8 mouse cellular contexts compared by ENCODE assay signal in genomic region chr7:126862147-126862784, GRCm38 (mm10). TPM values are rescaled to one million over a fixed set of nuclear protein-coding genes. Genes with fewer than 3 reads are reported as not detected.
A peak's percentile ranks its signal among the peaks of the same experiment; 100 is the strongest.
DNase-seq lines count a peak whose midpoint lies in the region; ATAC-seq and TF ChIP-seq lines count a peak whose summit lies in the region.

Gene Ino80e (minus strand): TSS chr7:126862377.

- DNase-seq in CH12.LX (ENCODE audit: extremely low read depth): peak; percentile 97
- DNase-seq in c-Kit-positive CD71-positive TER-119-negative erythroid progenitor cells, embryonic 14.5 days (ENCODE audit: low read depth): peak; percentile 94
- peak; percentile 95 for DNase-seq in heart, postnatal 0 days (ENCODE audit: low spot score)
- DNase-seq in kidney, postnatal 4 days: peak; percentile 97 to 98

- no peak for TF ChIP-seq CTCF in CH12.LX (conservative IDR thresholded peaks at IDR 0.05 in 1 of 2, IDR thresholded peaks at IDR 0.05 in 1 of 2; ENCODE audit: low read depth in 2 of 2, low read length in 2 of 2)
- no peak for TF ChIP-seq CTCF in heart, postnatal 0 days (IDR thresholded peaks at IDR 0.05; ENCODE audit: low read depth)
- TF ChIP-seq CTCF in testis, adult 2 months (IDR thresholded peaks at IDR 0.05; ENCODE audit: control insufficient read depth, insufficient read depth, insufficient replicate concordance, low read depth, low read length): no peak

- H3K36me3 ChIP-seq in CH12.LX (replicated peaks in 1 of 2; ENCODE audit: control insufficient read depth in 1 of 2, insufficient read depth in 1 of 2, low read length in 1 of 2): peaks cover 55 to 73% of the 10 kb centered on the region in 2 experiments
- H3K36me3 ChIP-seq in forebrain, embryonic 12.5 days (replicated peaks): peaks cover 65% of the 10 kb centered on the region
- H3K36me3 ChIP-seq in heart, postnatal 0 days (replicated peaks; ENCODE audit: control insufficient read depth, insufficient read depth, low read length): peaks cover 59% of the 10 kb centered on the region
- H3K36me3 ChIP-seq in liver, embryonic 16.5 days (ENCODE audit: control insufficient read depth, insufficient read depth): peaks cover 32% of the 10 kb centered on the region
- peaks cover 59% of the 10 kb centered on the region for H3K36me3 ChIP-seq in neural tube, embryonic 13.5 days
- H3K36me3 ChIP-seq in testis, adult 2 months (ENCODE audit: control insufficient read depth, insufficient read depth, low read length): peaks cover 7% of the 10 kb centered on the region

- peak; percentile 72 for ATAC-seq in forebrain, embryonic 12.5 days (ENCODE audit: low FRiP score)
- peak; percentile 84 for ATAC-seq in heart, postnatal 0 days (ENCODE audit: insufficient read depth, low read depth)
- peak; percentile 75 for ATAC-seq in liver, embryonic 16.5 days (ENCODE audit: low read depth)
- peak; percentile 76 for ATAC-seq in neural tube, embryonic 13.5 days (ENCODE audit: low read depth)

- WGBS in forebrain, embryonic 12.5 days: under 1% methylated on average over 41 of the region's 41 CpGs
- under 1% methylated on average over 41 of the region's 41 CpGs for WGBS in heart, postnatal 0 days
- WGBS in liver, embryonic 16.5 days (ENCODE audit: insufficient replicate concordance): under 1% methylated on average over 41 of the region's 41 CpGs
- WGBS in neural tube, embryonic 13.5 days: under 1% methylated on average over 41 of the region's 41 CpGs

- no peak for TF ChIP-seq EP300 in CH12.LX (IDR thresholded peaks at IDR 0.05; ENCODE audit: low read length)
- peak; percentile 63; the same call in 1 of the 2 replicates for TF ChIP-seq EP300 in heart, postnatal 0 days (IDR thresholded peaks at IDR 0.05; ENCODE audit: low read depth)

- H3K9me3 ChIP-seq in CH12.LX (replicated peaks; ENCODE audit: low read length): no peaks in the 10 kb centered on the region
- no peaks in the 10 kb centered on the region for H3K9me3 ChIP-seq in forebrain, embryonic 12.5 days
- no peaks in the 10 kb centered on the region for H3K9me3 ChIP-seq in heart, postnatal 0 days (replicated peaks; ENCODE audit: control insufficient read depth, low read length)
- H3K9me3 ChIP-seq in liver, embryonic 16.5 days (replicated peaks; ENCODE audit: control insufficient read depth, low read length): no peaks in the 10 kb centered on the region
- H3K9me3 ChIP-seq in neural tube, embryonic 13.5 days: no peaks in the 10 kb centered on the region

- peaks cover 32% of the 10 kb centered on the region for H3K79me2 ChIP-seq in CH12.LX (replicated peaks; ENCODE audit: control insufficient read depth, extremely low read depth, insufficient read depth, poor library complexity, severe bottlenecking)

- H3K27ac ChIP-seq in CH12.LX (ENCODE audit: insufficient read depth, low read depth): peak within 1 kb of the TSS; percentile 39
- H3K27ac ChIP-seq in forebrain, embryonic 12.5 days: peak within 1 kb of the TSS; percentile 80
- peak within 1 kb of the TSS; percentile 62; the same call in 1 of the 2 replicates for H3K27ac ChIP-seq in heart, postnatal 0 days (ENCODE audit: low read depth)
- H3K27ac ChIP-seq in liver, embryonic 16.5 days (ENCODE audit: low read length): peak within 1 kb of the TSS; percentile 76
- H3K27ac ChIP-seq in neural tube, embryonic 13.5 days (replicated peaks): peak within 1 kb of the TSS; percentile 84
- peak within 1 kb of the TSS; percentile 98 for H3K27ac ChIP-seq in testis, adult 2 months (ENCODE audit: control insufficient read depth, insufficient read depth, low read depth, low read length)

- H3K27me3 ChIP-seq in CH12.LX (replicated peaks): no peaks in the 10 kb centered on the region
- H3K27me3 ChIP-seq in forebrain, embryonic 12.5 days: no peaks in the 10 kb centered on the region
- H3K27me3 ChIP-seq in heart, postnatal 0 days (ENCODE audit: control insufficient read depth, insufficient read depth, low read length): no peaks in the 10 kb centered on the region
- no peaks in the 10 kb centered on the region for H3K27me3 ChIP-seq in liver, embryonic 16.5 days (ENCODE audit: control insufficient read depth, insufficient read depth, low read depth, low read length)
- H3K27me3 ChIP-seq in neural tube, embryonic 13.5 days: no peaks in the 10 kb centered on the region
- H3K27me3 ChIP-seq in testis, adult 2 months (ENCODE audit: control insufficient read depth, insufficient read depth, low read length): no peaks in the 10 kb centered on the region

- peak within 1 kb of the TSS; percentile 78 for H3K4me2 ChIP-seq in CH12.LX (ENCODE audit: insufficient read depth, low read depth, poor library complexity, severe bottlenecking)
- H3K4me2 ChIP-seq in forebrain, embryonic 12.5 days: peak within 1 kb of the TSS; percentile 84
- H3K4me2 ChIP-seq in heart, postnatal 0 days (ENCODE audit: low read depth, low read length): peak within 1 kb of the TSS; percentile 70
- peak within 1 kb of the TSS; percentile 98 for H3K4me2 ChIP-seq in liver, embryonic 16.5 days (ENCODE audit: low read depth, low read length)
- H3K4me2 ChIP-seq in neural tube, embryonic 13.5 days: peak within 1 kb of the TSS; percentile 89

- TF ChIP-seq POLR2A in CH12.LX (IDR thresholded peaks at IDR 0.05; ENCODE audit: low read depth, low read length): peak; percentile 31; the same call in 1 of the 2 replicates
- TF ChIP-seq POLR2A in testis, adult 2 months (IDR thresholded peaks at IDR 0.05; ENCODE audit: control insufficient read depth, low read depth, low read length): peak; percentile 12

- peak within 1 kb of the TSS; percentile 84 to 87 (median 85) for H3K4me3 ChIP-seq in CH12.LX (replicated peaks in 1 of 3; ENCODE audit: low read depth in 2 of 3, low read length in 2 of 3, poor library complexity in 1 of 3)
- H3K4me3 ChIP-seq in forebrain, embryonic 12.5 days (replicated peaks): peak within 1 kb of the TSS; percentile 65
- H3K4me3 ChIP-seq in heart, postnatal 0 days (ENCODE audit: low read depth, low read length): peak within 1 kb of the TSS; percentile 73
- peak within 1 kb of the TSS; percentile 73 for H3K4me3 ChIP-seq in liver, embryonic 16.5 days (ENCODE audit: low read depth, low read length)
- H3K4me3 ChIP-seq in neural tube, embryonic 13.5 days: peak within 1 kb of the TSS; percentile 64
- H3K4me3 ChIP-seq in testis, adult 2 months (ENCODE audit: control insufficient read depth, low read depth, low read length): peak within 1 kb of the TSS; percentile 94

- in situ Hi-C loops in CH12.LX (cut with MboI; ENCODE audit: low pct_ligation_motif_present, low pct_unique_long_range_greater_than_20kb, low sequenced_read_pairs): no loop called here

- H3K4me1 ChIP-seq in CH12.LX (ENCODE audit: control insufficient read depth in 1 of 2, insufficient read depth in 2 of 2): peaks cover 5 to 51% of the 10 kb centered on the region in 2 experiments
- peaks cover 33% of the 10 kb centered on the region for H3K4me1 ChIP-seq in forebrain, embryonic 12.5 days
- H3K4me1 ChIP-seq in heart, postnatal 0 days (ENCODE audit: control insufficient read depth, insufficient read depth): peaks cover 16% of the 10 kb centered on the region
- peaks cover 22% of the 10 kb centered on the region for H3K4me1 ChIP-seq in liver, embryonic 16.5 days (ENCODE audit: control insufficient read depth, low read depth, low read length)
- peaks cover 31% of the 10 kb centered on the region for H3K4me1 ChIP-seq in neural tube, embryonic 13.5 days (replicated peaks)
- no peaks in the 10 kb centered on the region; the same call in none of the 2 replicates for H3K4me1 ChIP-seq in testis, adult 2 months (ENCODE audit: control insufficient read depth, insufficient read depth, low read length)

- H3K9ac ChIP-seq in CH12.LX (ENCODE audit: insufficient read depth, low read depth): peak within 1 kb of the TSS; percentile 93
- peak within 1 kb of the TSS; percentile 71 for H3K9ac ChIP-seq in forebrain, embryonic 12.5 days
- H3K9ac ChIP-seq in heart, postnatal 0 days (replicated peaks; ENCODE audit: low read depth, low read length): peak within 1 kb of the TSS; percentile 62
- peak within 1 kb of the TSS; percentile 75 for H3K9ac ChIP-seq in liver, embryonic 16.5 days (ENCODE audit: low read depth, low read length)
- H3K9ac ChIP-seq in neural tube, embryonic 13.5 days: peak within 1 kb of the TSS; percentile 77

- dilution Hi-C loops in CH12.LX (cut with MboI; ENCODE audit: extremely low pct_ligation_motif_present, extremely low pct_unique_long_range_greater_than_20kb, low sequenced_read_pairs): no loop called here

- TF ChIP-seq RAD21 in CH12.LX (IDR thresholded peaks at IDR 0.05; ENCODE audit: low read depth, low read length): no peak

TF ChIP-seq in CH12.LX, 34 proteins besides CTCF, POLR2A, EP300 and RAD21 (continues in another document):
- TF ChIP-seq RCOR1 (conservative IDR thresholded peaks at IDR 0.05; ENCODE audit: low read depth, low read length): no peak
- TF ChIP-seq ZKSCAN1 (IDR thresholded peaks at IDR 0.05; ENCODE audit: borderline replicate concordance, low read depth, low read length): no peak
- no peak for TF ChIP-seq CHD2 (IDR thresholded peaks at IDR 0.05; ENCODE audit: low read length)
- peak; percentile 32; the same call in 1 of the 2 replicates for TF ChIP-seq USF2 (conservative IDR thresholded peaks at IDR 0.05; ENCODE audit: low read depth, low read length)
- peak; percentile 96 for TF ChIP-seq MAX (IDR thresholded peaks at IDR 0.05; ENCODE audit: low read length)
- peak; percentile 99 for TF ChIP-seq MYC (IDR thresholded peaks at IDR 0.05; ENCODE audit: low read depth, low read length)
- peak; percentile 72 for TF ChIP-seq BHLHE40 (IDR thresholded peaks at IDR 0.05; ENCODE audit: low read depth, low read length)
- peak; percentile 58; the same call in 1 of the 2 replicates for TF ChIP-seq NELFE (IDR thresholded peaks at IDR 0.05; ENCODE audit: low read depth, low read length)
- peak; percentile 75 for TF ChIP-seq TCF12 (IDR thresholded peaks at IDR 0.05; ENCODE audit: low read depth, low read length)
- TF ChIP-seq TBP (conservative IDR thresholded peaks at IDR 0.05; ENCODE audit: low read depth, low read length): peak; percentile 68; the same call in 1 of the 2 replicates
- TF ChIP-seq ZNF384 (IDR thresholded peaks at IDR 0.05; ENCODE audit: low read depth, low read length): peak; percentile 78
- no peak for TF ChIP-seq ZMIZ1 (IDR thresholded peaks at IDR 0.05; ENCODE audit: low read depth, low read length)

RNA-seq across cellular contexts. Expression of gene Ino80e, which starts in this region (rescaled TPM):
- total RNA-seq in CH12.LX (2012; rRNA removed): 73.9 and 109 TPM in 2 replicates
- total RNA-seq in CH12.LX (2014; rRNA removed): 73.6 and 78.4 TPM in 2 replicates
- 216 and 243 TPM in 2 replicates for polyA plus RNA-seq in CH12.LX (2012; ENCODE audit: insufficient read length, low read depth)
- 96.5 and 108 TPM in 2 replicates for polyA plus RNA-seq in forebrain, embryonic 12.5 days (2016; fragmentation: Nextera tagmentation; extraction: Ambion mirVana)
- 16.6 and 29.5 TPM in 2 replicates for total RNA-seq in heart, postnatal 0 days (2014; rRNA removed; ENCODE audit: low replicate concordance)
- 35.8 and 37.0 TPM in 2 replicates for polyA plus RNA-seq in heart, postnatal 0 days (2015; fragmentation: Nextera tagmentation; extraction: Ambion mirVana)
- polyA plus RNA-seq in liver, embryonic 16.5 days (2015; fragmentation: Nextera tagmentation; extraction: Ambion mirVana): 25.7 and 26.6 TPM in 2 replicates
- 74.3 and 79.1 TPM in 2 replicates for polyA plus RNA-seq in neural tube, embryonic 13.5 days (2015; fragmentation: Nextera tagmentation; extraction: Ambion mirVana)
- polyA plus RNA-seq in testis, adult 2 months (2012; rRNA removed): 74.1 and 80.9 TPM in 2 replicates

Comparison
In these comparisons a context has a peak if more than half of its experiments do, and no peak if none do; other contexts are left out.
1. Peak in every context shown above with its lines: DNase-seq, ATAC-seq, H3K4me3 ChIP-seq and H3K27ac ChIP-seq.
2. H3K27ac ChIP-seq: peak in every context shown above with its lines; median percentile 98 in testis, adult 2 months; 84 in neural tube, embryonic 13.5 days; 80 in forebrain, embryonic 12.5 days; 76 in liver, embryonic 16.5 days; 62 in heart, postnatal 0 days; 39 in CH12.LX.